Mouse (Mus musculus) cortical plate, adult 2 months (tissue): ENCODE data around the gene Tpm3. TPM values are rescaled to one million over a fixed set of nuclear protein-coding genes. Genes with fewer than 3 reads are reported as not detected.

Experiments used
- H3K27ac ChIP-seq: fragments of 200-500 bp; 2 replicates; pipeline ENCODE4 v1.5.1; 2012; ENCODE audit warnings: low read length, control low read depth, inconsistent platforms; ENCODE audit not compliant: insufficient read depth
- H3K4me1 ChIP-seq: fragments of 200-500 bp; 2 replicates; pipeline ENCODE4 v1.6.1; 2011; ENCODE audit warnings: low read length; ENCODE audit not compliant: control insufficient read depth, insufficient read depth
- H3K4me3 ChIP-seq: fragments of 200-500 bp; 2 replicates; pipeline ENCODE4 v1.5.1; 2011; ENCODE audit warnings: mild to moderate bottlenecking, low read length, control low read depth; ENCODE audit not compliant: insufficient read depth
- CTCF ChIP-seq: fragments of 200-500 bp; IDR thresholded peaks from 2 replicates; pipeline ENCODE4 v1.5.1; 2011; ENCODE audit warnings: mild to moderate bottlenecking, control low read depth, low read length; ENCODE audit not compliant: insufficient read depth; ENCODE audit errors: extremely low read depth
- POLR2A ChIP-seq: fragments of 200-500 bp; IDR thresholded peaks from 2 replicates; pipeline ENCODE4 v1.6.1; 2011; ENCODE audit warnings: mild to moderate bottlenecking, low read length, control low read depth; ENCODE audit not compliant: insufficient read depth; ENCODE audit errors: extremely low read depth
- polyA plus RNA-seq: library from polyadenylated mRNA; depleted of rRNA; stranded (reverse); fragments of >200 nt; gene quantifications from 2 replicates; pipeline ENCODE4 v1.2.3, GENCODE M21; 2012; rRNA removed

The Tpm3 gene
- 177 and 188 TPM in 2 replicates for polyA plus RNA-seq

- no peak within 1 kb of the TSS for H3K27ac ChIP-seq
- no peak for TF ChIP-seq CTCF
- TF ChIP-seq POLR2A, result no peak
- H3K4me1 ChIP-seq, result no peaks in the 10 kb centered on the region
- H3K4me3 ChIP-seq, result no peak within 1 kb of the TSS
These were observed at the start of gene Tpm3 for GRCm38 (mm10) chr3:90072294-90072693. Tpm3 (plus strand) TSS chr3:90072649.

- Histone ChIP-seq H3K27ac (no peak overlapping the region), H3K4me1 (no peaks in the 10 kb centered on the region), H3K4me3 (no peak overlapping the region)
- TF ChIP-seq CTCF (no peak), POLR2A (no peak)
These were observed 37.8 kb upstream of the Tpm3 start for GRCm38 (mm10) chr3:90034653-90035052.

GRCm38 (mm10) chr3:90036263-90036662 is 36.2 kb upstream of the Tpm3 start:
- Histone ChIP-seq H3K27ac (no peak overlapping the region), H3K4me3 (no peak overlapping the region), H3K4me1 (no peaks in the 10 kb centered on the region)
- no peak for TF ChIP-seq CTCF
- TF ChIP-seq POLR2A, result no peak

DNA sequence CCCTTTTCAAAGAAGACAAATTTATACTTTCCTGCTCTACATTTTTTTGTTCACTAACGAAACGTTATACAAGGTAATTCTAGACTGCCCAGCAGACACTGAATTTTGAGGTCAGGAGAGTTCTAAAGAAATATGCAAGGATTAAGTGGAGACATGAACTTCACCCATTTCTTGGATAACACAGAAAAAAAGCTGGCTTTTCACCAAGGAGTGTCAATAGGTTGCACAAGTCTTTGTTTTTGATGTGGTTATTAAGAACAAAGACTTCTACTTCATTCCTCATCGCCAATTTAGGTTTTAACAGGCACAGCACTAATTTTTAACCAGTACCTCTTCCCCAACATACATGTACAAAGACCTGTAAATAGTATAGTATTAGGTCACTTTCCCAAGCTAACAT is 22.8 kb upstream of the Tpm3 start:
- no peak for TF ChIP-seq POLR2A
- TF ChIP-seq CTCF, result no peak

DNA sequence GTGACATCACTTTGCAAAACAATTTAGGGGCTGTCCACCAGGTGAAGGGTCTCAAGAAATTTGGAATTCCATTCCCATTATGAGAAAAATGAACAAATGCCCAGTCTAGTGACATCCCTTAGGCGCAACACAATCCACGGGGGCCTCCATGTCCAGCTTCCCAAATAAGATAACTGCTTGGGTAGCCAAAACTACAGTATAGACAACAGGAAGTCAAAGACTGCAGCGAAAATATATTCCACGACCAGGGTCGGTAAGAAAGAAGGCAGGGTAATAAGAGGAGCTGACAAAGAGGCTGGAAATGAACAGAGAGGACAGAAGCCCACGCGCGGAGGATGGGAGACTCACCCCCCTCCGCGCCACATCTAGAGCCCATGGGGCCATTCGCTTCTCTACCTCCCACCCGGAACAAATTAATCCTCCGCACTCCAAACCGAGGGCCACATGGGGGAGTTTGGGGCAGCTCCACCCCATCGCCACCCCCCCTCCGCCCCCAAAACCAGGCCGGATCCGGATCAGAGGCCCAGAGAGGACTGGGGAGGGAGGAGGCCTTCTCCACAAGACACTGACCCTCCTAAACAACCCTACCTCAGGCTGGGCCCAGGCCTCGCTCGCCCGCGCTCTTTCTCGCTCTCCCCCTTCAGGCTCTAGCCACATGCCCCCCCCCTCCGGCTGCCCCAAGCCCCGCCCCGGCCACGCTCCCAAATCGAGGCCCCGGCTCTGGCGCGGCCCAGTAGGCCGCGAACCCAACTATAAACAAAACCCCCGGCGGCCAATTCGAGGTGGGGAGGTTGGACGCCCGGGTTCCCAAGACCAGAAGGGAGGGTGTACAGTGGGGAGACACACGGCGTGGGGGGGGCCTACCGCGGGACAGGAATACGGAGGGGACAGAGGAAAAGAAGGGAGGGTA is 20.8 kb upstream of the Tpm3 start, which contains the start of gene 4933434E20Rik:
Gene 4933434E20Rik (plus strand): TSS at position 196 of the 910 bp plus-strand sequence.
- H3K4me3 ChIP-seq, result peak within 1 kb of the TSS; percentile 73
- H3K4me1 ChIP-seq, result peaks cover 4% of the 10 kb centered on the region
- TF ChIP-seq POLR2A (no peak), CTCF (no peak)
- peak within 1 kb of the TSS; percentile 64 for H3K27ac ChIP-seq

More for the DNA sequence above, 22.8 kb upstream of the Tpm3 start:
- Histone ChIP-seq H3K27ac (no peak overlapping the region), H3K4me3 (no peak overlapping the region), H3K4me1 (peaks cover 2% of the 10 kb centered on the region)

DNA sequence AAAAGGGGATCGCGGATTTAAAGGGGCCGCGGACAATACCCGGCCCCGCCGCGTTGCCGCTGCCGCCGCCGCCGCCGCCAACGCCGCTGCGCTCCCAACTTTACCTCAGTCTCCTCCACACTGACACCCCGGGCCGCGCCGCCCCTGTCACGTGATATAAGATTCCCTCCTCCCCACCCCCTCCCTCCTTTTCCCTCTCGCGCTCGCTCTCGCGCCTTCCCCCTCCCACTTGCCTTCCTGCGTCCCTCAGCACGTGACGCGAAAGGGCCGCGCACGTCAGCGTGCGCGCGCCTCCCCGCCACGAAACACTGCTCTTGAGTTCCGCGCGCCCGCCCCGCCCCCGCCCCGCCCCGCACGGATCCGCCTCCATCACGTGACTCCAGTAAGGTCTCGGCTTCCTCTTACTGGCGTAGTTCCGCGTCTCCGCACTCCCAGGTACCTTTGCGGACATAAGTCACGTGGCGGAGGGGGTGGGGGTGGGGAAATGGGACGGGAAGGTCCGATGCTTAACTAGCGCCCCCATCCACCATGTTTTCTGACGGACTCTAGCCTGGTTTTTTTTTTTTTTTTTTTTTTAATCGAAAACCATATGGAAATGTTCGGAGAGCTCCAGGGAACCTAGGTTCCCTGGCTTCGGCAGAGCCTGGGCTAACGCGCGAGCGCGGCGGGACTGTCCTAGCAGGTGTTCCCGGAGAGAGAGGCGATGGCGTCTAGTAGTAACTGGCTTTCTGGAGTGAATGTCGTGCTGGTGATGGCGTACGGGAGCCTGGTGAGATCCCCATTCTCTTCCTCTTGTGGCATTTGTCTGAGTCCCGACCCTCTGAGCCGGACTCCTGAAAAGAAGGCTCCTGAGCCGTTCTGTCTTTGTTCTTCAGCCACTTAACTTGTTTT is 19.9 kb upstream of the Tpm3 start, which contains the start of gene Ubap2l:
Gene Ubap2l (minus strand): TSS at position 278 of the 891 bp plus-strand sequence.
- peaks cover 4% of the 10 kb centered on the region for H3K4me1 ChIP-seq
- TF ChIP-seq POLR2A (peak; percentile 67; the same call in 1 of the 2 replicates), CTCF (no peak)
- H3K4me3 ChIP-seq, result peak within 1 kb of the TSS; percentile 73
- peak within 1 kb of the TSS; percentile 64 for H3K27ac ChIP-seq

- TF ChIP-seq CTCF (no peak), POLR2A (no peak)
These were observed 10.9 kb upstream of the Tpm3 start for GRCm38 (mm10) chr3:90061549-90061948.

GRCm38 (mm10) chr3:90062539-90062938 is 9.9 kb upstream of the Tpm3 start:
- no peak overlapping the region for H3K4me3 ChIP-seq
- TF ChIP-seq POLR2A (no peak), CTCF (no peak)
- no peak overlapping the region for H3K27ac ChIP-seq
- no peaks in the 10 kb centered on the region for H3K4me1 ChIP-seq

More at GRCm38 (mm10) chr3:90061549-90061948, 10.9 kb upstream of the Tpm3 start:
- no peak overlapping the region for H3K4me3 ChIP-seq
- H3K27ac ChIP-seq, result no peak overlapping the region
- no peaks in the 10 kb centered on the region for H3K4me1 ChIP-seq

DNA sequence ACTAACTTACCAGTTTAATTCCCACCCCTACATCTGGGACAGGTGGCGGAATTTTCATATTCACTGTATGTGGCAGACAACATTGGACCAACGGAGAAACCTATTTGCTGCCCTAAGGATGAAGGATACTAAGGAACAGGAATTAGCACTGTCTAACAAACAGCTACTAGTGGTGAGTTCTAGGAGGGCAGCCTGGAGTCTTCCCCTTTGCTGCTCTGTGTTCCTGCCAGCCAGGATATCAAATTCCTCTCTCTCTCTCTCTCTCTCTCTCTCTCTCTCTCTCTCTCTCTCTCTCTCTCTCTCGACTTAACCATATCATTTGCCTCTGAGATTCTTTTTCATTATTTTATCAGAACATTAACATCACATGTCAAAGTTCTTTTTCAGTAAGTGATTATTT is 8.1 kb upstream of the Tpm3 start:
- no peak for TF ChIP-seq POLR2A
- TF ChIP-seq CTCF, result no peak
- H3K4me3 ChIP-seq, result no peak overlapping the region
- H3K4me1 ChIP-seq, result no peaks in the 10 kb centered on the region
- H3K27ac ChIP-seq, result no peak overlapping the region

DNA sequence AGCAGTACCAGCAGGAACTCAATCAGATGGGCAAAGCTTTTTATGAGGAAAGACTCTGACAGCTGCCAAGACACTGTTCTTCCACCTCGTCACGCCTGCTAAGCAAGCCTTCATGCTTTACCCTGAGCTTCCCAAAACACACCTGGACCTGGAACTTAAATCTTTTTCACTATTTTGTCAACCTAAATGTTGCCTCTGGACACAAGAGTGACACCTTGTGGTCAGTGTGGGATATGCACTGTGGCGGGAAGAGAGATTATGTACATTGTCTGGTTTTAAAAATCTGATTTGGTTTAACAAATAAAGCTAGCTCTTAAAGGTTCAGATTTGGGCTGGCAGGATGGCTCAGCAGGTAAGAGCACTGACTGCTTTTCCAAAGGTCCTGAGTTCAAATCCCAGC is 6.9 kb upstream of the Tpm3 start:
- Histone ChIP-seq H3K4me3 (no peak overlapping the region), H3K27ac (no peak overlapping the region), H3K4me1 (no peaks in the 10 kb centered on the region)
- TF ChIP-seq POLR2A (no peak), CTCF (peak; percentile 69)
